Mouse (Mus musculus) bone marrow, adult 2 months (tissue): ENCODE measurements around the gene Prkab2.

Source experiments
- CTCF ChIP-seq: fragments of 200-500 bp; IDR thresholded peaks from 2 replicates; pipeline ENCODE4 v1.5.1; 2011; ENCODE audit warnings: low read length, control low read depth; ENCODE audit not compliant: control insufficient read depth, insufficient read depth
- POLR2A ChIP-seq: fragments of 200-500 bp; IDR thresholded peaks from 2 replicates; pipeline ENCODE4 v1.6.1; 2011; ENCODE audit warnings: low read depth, mild to moderate bottlenecking, control low read depth, low read length, borderline replicate concordance; ENCODE audit not compliant: control insufficient read depth

DNA sequence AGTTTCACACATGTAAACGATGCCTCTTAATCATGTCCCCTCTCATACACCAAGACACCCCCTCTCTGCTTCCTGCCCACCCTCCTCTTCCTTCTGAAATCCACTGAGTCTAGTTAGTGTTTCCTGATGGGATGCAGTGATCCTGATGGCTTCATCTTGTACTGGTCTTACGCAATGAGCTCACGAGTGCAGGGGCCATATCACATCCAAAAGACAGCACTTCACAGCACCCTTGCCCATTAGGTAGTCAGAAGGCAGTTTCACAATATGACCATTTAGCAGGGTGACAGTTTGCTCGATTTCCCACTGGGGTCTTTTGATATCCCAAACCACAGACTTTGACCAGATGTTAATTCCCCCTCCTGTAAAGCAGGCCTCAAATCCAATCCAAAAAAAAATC, 42.1 kb upstream of the Prkab2 start:
- TF ChIP-seq CTCF, result no peak
- no peak for TF ChIP-seq POLR2A
